Mouse (Mus musculus): ENCODE measurements around the gene Vps52. TPM values are rescaled to one million over a fixed set of nuclear protein-coding genes. Genes with fewer than 3 reads are reported as not detected.

The Vps52 gene
- polyA plus RNA-seq, 1 experiment from 2014 or later: 36.0 TPM

DNA sequence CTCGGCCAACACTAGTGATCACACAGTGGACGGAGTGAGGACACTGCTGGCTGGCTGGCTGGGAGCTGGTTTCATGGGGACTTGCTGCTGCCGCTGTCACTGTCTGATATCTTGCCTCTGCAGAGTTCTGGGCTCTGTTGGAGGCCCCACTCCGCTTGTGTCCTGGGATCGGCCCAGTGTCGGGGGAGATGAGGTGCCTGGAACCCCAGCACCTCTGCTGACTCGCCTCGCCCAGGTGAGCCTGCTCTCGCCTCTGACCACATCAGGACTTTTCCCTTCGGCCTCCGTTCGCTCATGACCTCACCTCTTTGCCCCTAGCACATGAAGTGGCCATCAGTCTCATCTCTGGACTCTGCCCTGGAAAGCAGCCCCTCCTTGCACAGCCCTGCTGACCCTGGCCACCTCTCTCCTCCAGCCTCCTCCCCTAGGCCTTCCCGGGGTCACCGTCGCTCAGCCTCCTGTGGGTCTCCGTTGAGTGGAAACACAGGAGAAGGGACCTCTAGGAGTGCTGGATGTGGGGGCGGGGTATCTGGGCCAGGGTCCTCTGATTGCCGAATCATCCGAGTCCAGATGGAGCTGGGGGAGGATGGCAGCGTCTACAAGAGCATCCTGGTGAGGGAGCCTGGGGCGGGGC, 20.1 kb upstream of the Vps52 start:
- Histone ChIP-seq H3K27ac (replicated peaks) (no peak overlapping the region), H3K36me3 (peaks cover 71% of the 10 kb centered on the region), H3K4me3 (no peak overlapping the region), H3K4me1 (peaks cover 22% of the 10 kb centered on the region), H3K9ac (no peak overlapping the region), H3K27me3 (replicated peaks) (no peaks in the 10 kb centered on the region), H3K9me3 (no peaks in the 10 kb centered on the region), H3K4me2 (no peak overlapping the region)
- WGBS: 83% methylated on average over 21 of the region's 21 CpGs
- ATAC-seq (ENCODE audit: extremely low read depth, insufficient number of reproducible peaks, low FRiP score, low TSS enrichment): no peak

DNA sequence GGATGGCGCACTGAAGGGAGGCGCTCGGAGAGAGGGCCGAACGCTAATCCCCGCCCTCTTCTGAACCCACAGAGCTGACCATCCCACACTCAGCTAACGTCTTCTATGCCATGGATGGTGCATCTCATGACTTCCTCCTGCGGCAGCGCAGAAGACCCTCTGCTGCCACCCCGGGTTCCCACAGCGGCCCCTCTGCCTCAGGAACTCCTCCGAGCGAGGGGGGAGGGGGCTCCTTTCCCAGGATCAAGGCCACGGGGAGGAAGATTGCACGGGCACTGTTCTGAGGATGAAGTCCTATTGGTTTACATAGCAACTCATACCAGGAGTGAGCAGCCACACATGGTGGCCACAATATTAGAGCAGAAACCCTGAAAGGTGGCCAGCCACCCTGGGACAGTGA, 18.6 kb upstream of the Vps52 start:
- H3K4me3 ChIP-seq: no peak overlapping the region
- no peak overlapping the region for H3K9ac ChIP-seq

DNA sequence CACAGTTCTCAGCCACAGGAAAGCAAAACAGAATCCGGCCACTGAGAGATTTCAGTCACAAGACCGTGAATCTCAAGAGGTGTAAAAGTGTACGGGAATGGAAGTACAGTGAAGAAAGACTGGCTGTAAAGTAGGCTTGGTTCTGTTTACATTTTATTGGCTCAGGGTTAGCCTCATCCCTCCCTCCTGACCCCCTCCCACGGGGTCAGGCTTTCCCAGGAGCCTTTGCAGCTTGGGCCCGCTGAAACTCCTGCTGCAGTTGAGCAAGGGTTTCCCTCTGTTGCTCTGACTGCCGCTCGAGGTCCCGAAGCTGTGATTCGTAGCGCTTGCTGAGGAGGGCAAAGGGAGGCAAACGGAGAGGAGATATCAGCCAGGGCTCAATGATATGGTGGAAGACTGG, 16.8 kb upstream of the Vps52 start:
- Histone ChIP-seq H3K27ac (replicated peaks) (no peak overlapping the region), H3K9me3 (no peaks in the 10 kb centered on the region), H3K36me3 (peaks cover 67% of the 10 kb centered on the region), H3K4me1 (peaks cover 23% of the 10 kb centered on the region), H3K4me3 (peak overlapping the region; percentile 92), H3K4me2 (peak overlapping the region; percentile 95), H3K27me3 (replicated peaks) (no peaks in the 10 kb centered on the region), H3K9ac (no peak overlapping the region)
- no peak for ATAC-seq (ENCODE audit: extremely low read depth, insufficient number of reproducible peaks, low FRiP score, low TSS enrichment)
- WGBS: 77% methylated on average over 11 of the region's 11 CpGs

More for the DNA sequence above, 18.6 kb upstream of the Vps52 start:
- no peaks in the 10 kb centered on the region for H3K27me3 ChIP-seq (replicated peaks)
- no peak for ATAC-seq (ENCODE audit: extremely low read depth, insufficient number of reproducible peaks, low FRiP score, low TSS enrichment)
- H3K4me2 ChIP-seq: no peak overlapping the region
- H3K27ac ChIP-seq (replicated peaks): no peak overlapping the region
- peaks cover 71% of the 10 kb centered on the region for H3K36me3 ChIP-seq
- H3K4me1 ChIP-seq: peaks cover 23% of the 10 kb centered on the region
- 79% methylated on average over 15 of the region's 15 CpGs for WGBS
- no peaks in the 10 kb centered on the region for H3K9me3 ChIP-seq

GRCm38 (mm10) chr17:33940206-33940805, 15.3 kb upstream of the Vps52 start, which contains the start of the genes Pfdn6 and Wdr46:
Pfdn6 (minus strand) TSS chr17:33940343.
Wdr46 (plus strand) TSS chr17:33940660.
- peak within 1 kb of the TSS; percentile 92 for H3K4me3 ChIP-seq
- H3K4me2 ChIP-seq: peak within 1 kb of the TSS; percentile 95
- H3K27me3 ChIP-seq (replicated peaks): no peaks in the 10 kb centered on the region
- peaks cover 23% of the 10 kb centered on the region for H3K4me1 ChIP-seq
- H3K27ac ChIP-seq (replicated peaks): peak within 1 kb of the TSS; percentile 28; the same call in 1 of the 2 replicates
- under 1% methylated on average over 36 of the region's 36 CpGs for WGBS
- H3K9me3 ChIP-seq: no peaks in the 10 kb centered on the region
- H3K36me3 ChIP-seq: peaks cover 67% of the 10 kb centered on the region
- peak; percentile 64; the same call in 1 of the 2 replicates for ATAC-seq (ENCODE audit: extremely low read depth, insufficient number of reproducible peaks, low FRiP score, low TSS enrichment)
- peak within 1 kb of the TSS; percentile 97 for H3K9ac ChIP-seq

GRCm38 (mm10) chr17:33940981-33941380, 14.6 kb upstream of the Vps52 start:
- H3K27ac ChIP-seq (replicated peaks): no peak overlapping the region
- peaks cover 23% of the 10 kb centered on the region for H3K4me1 ChIP-seq
- peak overlapping the region; percentile 97 for H3K9ac ChIP-seq
- peak overlapping the region; percentile 95 for H3K4me2 ChIP-seq
- H3K36me3 ChIP-seq: peaks cover 67% of the 10 kb centered on the region
- peak overlapping the region; percentile 92 for H3K4me3 ChIP-seq
- no peaks in the 10 kb centered on the region for H3K27me3 ChIP-seq (replicated peaks)
- no peak for ATAC-seq (ENCODE audit: extremely low read depth, insufficient number of reproducible peaks, low FRiP score, low TSS enrichment)
- H3K9me3 ChIP-seq: no peaks in the 10 kb centered on the region
- 1% methylated on average over 26 of the region's 26 CpGs for WGBS

DNA sequence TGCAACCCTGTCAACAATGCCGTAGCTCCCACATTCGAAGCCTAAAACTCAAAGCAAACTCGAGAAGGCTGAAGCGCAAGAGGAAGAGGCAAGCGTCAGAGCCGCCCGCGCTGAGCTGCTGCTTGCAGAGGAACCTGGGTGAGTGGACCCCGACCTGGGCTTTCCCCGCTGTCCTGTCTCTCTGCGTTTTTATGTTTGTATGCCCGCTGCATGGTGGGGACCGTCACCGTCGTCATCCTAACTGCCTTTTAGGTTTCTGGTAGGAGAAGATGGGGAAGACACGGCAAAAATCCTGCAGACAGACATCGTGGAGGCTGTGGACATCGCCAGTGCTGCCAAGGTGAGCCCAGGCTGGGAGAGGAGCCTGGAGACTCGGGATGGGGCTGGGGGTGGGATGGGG, 14.2 kb upstream of the Vps52 start:
- Histone ChIP-seq H3K27ac (replicated peaks) (no peak overlapping the region), H3K9ac (peak overlapping the region; percentile 97), H3K36me3 (peaks cover 67% of the 10 kb centered on the region), H3K27me3 (replicated peaks) (no peaks in the 10 kb centered on the region), H3K4me1 (peaks cover 23% of the 10 kb centered on the region), H3K9me3 (no peaks in the 10 kb centered on the region), H3K4me3 (peak overlapping the region; percentile 92), H3K4me2 (peak overlapping the region; percentile 95)
- ATAC-seq (ENCODE audit: extremely low read depth, insufficient number of reproducible peaks, low FRiP score, low TSS enrichment): no peak
- 50% methylated on average over 19 of the region's 19 CpGs for WGBS

- ATAC-seq (ENCODE audit: extremely low read depth, insufficient number of reproducible peaks, low FRiP score, low TSS enrichment): no peak
Measured at GRCm38 (mm10) chr17:33943454-33943853, 12.2 kb upstream of the Vps52 start.

GRCm38 (mm10) chr17:33947430-33948089, 8.1 kb upstream of the Vps52 start:
- Histone ChIP-seq H3K9ac (no peak overlapping the region), H3K4me3 (no peak overlapping the region), H3K36me3 (peaks cover 82% of the 10 kb centered on the region), H3K9me3 (no peaks in the 10 kb centered on the region), H3K4me1 (peaks cover 31% of the 10 kb centered on the region), H3K4me2 (no peak overlapping the region), H3K27ac (replicated peaks) (no peak overlapping the region), H3K27me3 (replicated peaks) (no peaks in the 10 kb centered on the region)
- WGBS: 83% methylated on average over 10 of the region's 10 CpGs
- no peak for ATAC-seq (ENCODE audit: extremely low read depth, insufficient number of reproducible peaks, low FRiP score, low TSS enrichment)

More at GRCm38 (mm10) chr17:33943454-33943853, 12.2 kb upstream of the Vps52 start:
- WGBS: 93% methylated on average over 15 of the region's 15 CpGs
- Histone ChIP-seq H3K9me3 (no peaks in the 10 kb centered on the region), H3K27ac (replicated peaks) (no peak overlapping the region), H3K4me3 (no peak overlapping the region), H3K27me3 (replicated peaks) (no peaks in the 10 kb centered on the region), H3K4me2 (no peak overlapping the region), H3K9ac (no peak overlapping the region), H3K4me1 (peaks cover 23% of the 10 kb centered on the region), H3K36me3 (peaks cover 63% of the 10 kb centered on the region)

GRCm38 (mm10) chr17:33948090-33948904, 7.3 kb upstream of the Vps52 start:
- Histone ChIP-seq H3K4me3 (no peak overlapping the region), H3K4me2 (no peak overlapping the region), H3K27me3 (replicated peaks) (no peaks in the 10 kb centered on the region), H3K9ac (no peak overlapping the region; the same call in 1 of the 2 replicates), H3K27ac (replicated peaks) (no peak overlapping the region), H3K36me3 (peaks cover 82% of the 10 kb centered on the region), H3K9me3 (no peaks in the 10 kb centered on the region), H3K4me1 (peaks cover 38% of the 10 kb centered on the region)
- 86% methylated on average over 22 of the region's 22 CpGs for WGBS
- ATAC-seq (ENCODE audit: extremely low read depth, insufficient number of reproducible peaks, low FRiP score, low TSS enrichment): no peak

- Histone ChIP-seq H3K27me3 (replicated peaks) (no peaks in the 10 kb centered on the region), H3K4me2 (no peak overlapping the region), H3K4me1 (peaks cover 45% of the 10 kb centered on the region), H3K9ac (no peak overlapping the region), H3K27ac (replicated peaks) (no peak overlapping the region), H3K36me3 (peaks cover 82% of the 10 kb centered on the region), H3K4me3 (no peak overlapping the region), H3K9me3 (no peaks in the 10 kb centered on the region)
- 88% methylated on average over 19 of the region's 19 CpGs for WGBS
- no peak for ATAC-seq (ENCODE audit: extremely low read depth, insufficient number of reproducible peaks, low FRiP score, low TSS enrichment)
Measured at GRCm38 (mm10) chr17:33948905-33949537, 6.6 kb upstream of the Vps52 start.

Data from heart, embryonic 13.5 days (tissue).